Mouse (Mus musculus): Measurements from ENCODE around the gene Exosc9.
A peak's percentile ranks its signal among the peaks of the same experiment; 100 is the strongest.
"Not testable (repeated sequence)": the region's sequence is repeated elsewhere in the genome, so short reads cannot be mapped to it uniquely, and the experiment has no call there.

Exosc9 gene

DNA sequence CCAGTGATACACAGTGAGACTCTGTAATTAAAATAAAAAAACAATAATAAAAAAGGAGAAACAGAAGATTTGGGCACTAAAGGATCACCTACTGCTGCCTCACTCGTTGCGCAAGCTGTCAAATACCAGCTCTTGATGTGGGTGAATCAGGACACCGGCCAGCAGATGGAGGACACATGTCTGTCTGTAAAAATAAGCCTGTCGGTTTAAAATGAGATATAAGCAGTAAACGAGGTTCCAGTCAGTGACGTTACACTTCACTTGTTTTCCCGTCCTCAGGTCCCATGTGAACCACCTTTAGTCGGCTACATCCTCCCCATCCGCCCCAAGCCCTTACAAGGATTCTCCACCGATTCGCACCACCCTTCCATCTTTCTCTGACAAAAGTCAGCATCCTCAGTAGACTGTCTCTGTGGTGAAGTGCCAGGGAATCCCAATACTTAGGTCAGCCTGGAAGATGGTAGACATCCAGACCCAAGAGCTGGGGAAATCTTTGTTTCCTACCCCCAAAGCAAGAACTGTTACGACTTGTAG is 488 bp upstream of the Exosc9 start:
- no peak for DNase-seq (ENCODE audit: low spot score in 2 of 2)

DNA sequence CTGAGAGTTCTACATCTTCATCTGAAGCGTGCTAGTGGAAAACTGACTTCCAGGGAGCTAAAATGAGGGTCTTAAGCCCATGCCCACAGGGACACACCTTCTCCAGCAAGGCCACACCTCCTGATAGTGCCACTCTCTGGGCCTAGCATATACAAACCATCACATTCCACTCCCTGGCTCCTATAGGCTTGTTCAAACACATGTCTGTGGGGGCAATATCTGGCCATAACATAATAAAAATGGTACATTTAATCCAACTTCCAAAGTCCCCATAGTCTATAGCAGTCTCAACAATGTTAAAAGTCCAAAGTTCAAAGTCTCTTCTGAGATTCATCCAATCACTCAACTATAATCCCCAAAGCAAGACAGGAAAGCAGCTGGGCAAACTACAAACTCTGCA is 5.2 kb downstream of the Exosc9 start:
- DNase-seq (ENCODE audit: low spot score in 2 of 2) = no peak

DNA sequence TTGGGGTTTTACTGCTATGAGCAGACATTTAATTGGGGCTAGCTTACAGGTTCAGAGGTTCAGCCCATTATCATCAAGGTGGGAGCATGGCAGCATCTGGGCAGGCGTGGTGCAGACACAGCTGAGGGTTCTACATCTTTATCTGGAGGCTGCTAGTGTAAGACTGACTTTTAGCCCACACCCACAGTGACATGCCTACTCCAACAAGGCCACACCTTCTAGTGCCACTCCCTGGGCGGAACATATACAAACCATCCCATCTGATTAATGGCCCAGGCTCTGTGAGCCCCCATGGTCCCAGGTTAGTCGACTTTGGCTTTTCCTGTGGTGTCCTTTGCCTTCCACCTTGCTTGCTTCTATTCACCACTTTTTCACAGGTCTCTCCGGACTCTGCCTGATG is 7.2 kb downstream of the Exosc9 start:
- DNase-seq (ENCODE audit: low spot score in 2 of 2) = peak in 1 of 2 experiments; percentile 9

DNA sequence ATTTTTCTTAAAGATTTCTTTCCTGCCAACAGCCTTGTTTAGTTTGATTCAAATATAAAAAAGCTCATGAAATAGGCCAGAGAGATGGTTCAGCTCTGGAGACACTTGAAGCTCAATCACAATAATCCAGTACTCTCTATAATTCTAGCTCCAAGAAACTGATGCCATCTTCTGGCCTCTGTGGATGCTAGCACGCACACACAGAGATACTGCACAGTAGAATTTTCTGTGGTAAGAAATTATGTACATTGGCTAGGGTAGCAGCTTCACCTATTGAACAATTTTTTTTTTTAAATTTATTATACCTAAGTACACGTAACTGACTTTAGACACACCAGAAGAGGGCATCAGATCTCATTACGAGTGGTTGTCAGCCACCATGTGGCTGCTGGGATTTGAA is 11.3 kb downstream of the Exosc9 start:
- DNase-seq (ENCODE audit: low spot score in 2 of 2) = no peak

DNA sequence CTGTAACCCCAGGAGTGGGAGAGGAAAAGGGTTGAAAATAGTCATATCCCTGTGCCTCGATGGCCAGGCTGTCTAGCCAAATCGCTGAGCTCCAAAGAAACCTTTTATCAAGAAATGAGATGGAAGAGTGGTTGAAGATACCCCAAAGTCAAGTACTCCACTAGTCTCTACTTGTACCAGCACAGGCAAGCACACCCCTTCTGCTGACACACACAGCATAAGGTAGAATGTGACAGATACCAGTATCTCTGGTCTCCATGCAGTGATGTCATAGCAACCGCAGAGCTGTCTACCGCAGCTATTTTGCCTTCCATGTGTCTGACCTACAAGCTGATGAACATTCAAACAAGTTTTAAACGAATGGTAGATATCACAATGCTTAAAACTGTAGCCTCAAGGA is 17.4 kb downstream of the Exosc9 start:
- DNase-seq (ENCODE audit: low spot score in 2 of 2) = peak in 1 of 2 experiments; percentile 19

DNA sequence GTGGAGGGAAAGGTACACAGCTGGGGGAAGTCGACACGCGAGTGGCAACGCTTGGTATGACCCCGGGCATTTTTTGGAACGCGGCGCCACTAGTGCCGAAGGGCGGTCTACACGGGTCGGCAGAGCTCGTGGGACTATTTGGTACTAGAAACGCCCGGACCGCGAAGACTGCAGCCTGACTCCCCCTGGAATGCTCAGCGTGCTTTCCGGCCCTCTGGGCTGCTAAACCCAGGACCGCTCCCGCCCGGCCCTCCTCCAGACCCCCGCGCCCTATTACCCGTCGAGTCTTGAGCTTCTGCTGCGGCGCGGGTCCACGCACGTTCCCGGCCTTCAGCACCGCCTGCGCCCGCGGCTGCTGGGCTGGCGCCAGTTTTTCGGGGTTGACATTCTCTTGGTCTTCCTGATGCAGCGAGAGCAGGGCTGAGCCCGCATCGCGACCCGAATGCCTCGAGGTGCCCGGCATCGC is 19.0 kb downstream of the Exosc9 start:
- DNase-seq (ENCODE audit: low spot score in 2 of 2) = no peak

DNA sequence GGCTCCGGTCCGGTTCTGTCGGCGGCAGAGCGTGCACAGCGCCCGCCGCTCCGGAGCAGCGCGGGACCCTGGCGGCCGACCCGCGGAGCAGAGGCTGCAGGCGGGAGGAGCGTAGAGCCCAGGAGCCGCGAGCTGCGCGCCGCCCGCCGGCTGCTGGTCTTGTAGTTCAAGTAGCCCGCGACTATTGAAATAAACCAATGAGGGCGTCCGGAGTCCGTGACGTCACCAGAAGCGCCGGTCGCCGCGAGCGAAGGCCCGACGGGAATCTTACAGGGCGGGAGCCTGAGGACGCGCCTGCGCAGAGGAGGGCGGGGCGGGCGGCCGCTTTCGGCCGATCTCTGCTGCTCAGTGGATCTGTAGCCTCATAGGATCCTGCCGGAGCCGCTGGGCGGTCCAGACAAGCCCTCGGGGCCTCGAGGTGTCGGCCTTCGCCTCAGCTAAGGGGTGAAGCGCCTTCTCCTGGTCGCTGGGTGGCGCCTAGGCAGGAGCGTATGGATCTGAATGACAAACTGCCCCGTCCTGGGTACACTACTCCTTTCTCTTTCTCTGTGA is 19.5 kb downstream of the Exosc9 start, which contains the start of gene Ccna2:
Gene Ccna2 (minus strand): TSS at position 324 of the 552 bp plus-strand sequence.
- DNase-seq (ENCODE audit: low spot score in 2 of 2) = peak; percentile 98

DNA sequence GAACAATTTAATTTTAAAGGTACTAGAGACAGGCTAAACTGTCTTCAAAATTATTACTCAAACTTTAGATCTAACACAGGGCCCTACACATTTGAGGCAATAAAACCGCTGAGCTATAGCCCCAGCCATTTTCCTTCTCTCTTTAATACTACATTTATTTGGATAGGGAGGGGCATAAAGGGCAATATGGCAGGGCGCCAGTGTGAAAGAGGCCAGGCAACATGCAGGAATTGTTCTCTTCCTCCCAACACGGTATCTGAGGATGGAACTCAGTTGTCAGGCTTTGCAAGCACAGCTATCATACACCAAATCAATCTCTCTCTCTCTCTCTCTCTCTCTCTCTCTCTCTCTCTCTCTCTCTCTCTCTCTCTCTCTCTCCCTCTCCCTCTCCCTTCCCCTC is 46.4 kb downstream of the Exosc9 start:
- no peak for DNase-seq (ENCODE audit: low spot score in 2 of 2)

DNA sequence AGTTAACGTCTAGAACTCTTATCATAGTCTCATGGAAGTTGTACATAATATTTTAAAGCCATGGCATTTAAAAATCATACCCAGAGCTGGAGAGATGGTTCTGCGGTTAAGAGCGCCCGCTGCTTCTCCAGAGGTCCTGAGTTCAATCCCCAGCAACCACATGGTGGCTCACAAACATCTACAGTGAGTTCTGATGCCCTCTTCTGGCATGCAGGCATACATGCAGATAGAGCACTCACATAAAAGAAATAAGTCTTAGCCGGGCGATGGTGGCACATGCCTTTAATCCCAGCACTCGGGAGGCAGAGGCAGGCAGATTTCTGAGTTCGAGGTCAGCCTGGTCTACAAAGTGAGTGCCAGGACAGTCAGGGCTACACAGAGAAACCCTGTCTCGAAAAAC is 47.4 kb downstream of the Exosc9 start:
- DNase-seq (ENCODE audit: low spot score in 2 of 2) = not testable (repeated sequence)

DNA sequence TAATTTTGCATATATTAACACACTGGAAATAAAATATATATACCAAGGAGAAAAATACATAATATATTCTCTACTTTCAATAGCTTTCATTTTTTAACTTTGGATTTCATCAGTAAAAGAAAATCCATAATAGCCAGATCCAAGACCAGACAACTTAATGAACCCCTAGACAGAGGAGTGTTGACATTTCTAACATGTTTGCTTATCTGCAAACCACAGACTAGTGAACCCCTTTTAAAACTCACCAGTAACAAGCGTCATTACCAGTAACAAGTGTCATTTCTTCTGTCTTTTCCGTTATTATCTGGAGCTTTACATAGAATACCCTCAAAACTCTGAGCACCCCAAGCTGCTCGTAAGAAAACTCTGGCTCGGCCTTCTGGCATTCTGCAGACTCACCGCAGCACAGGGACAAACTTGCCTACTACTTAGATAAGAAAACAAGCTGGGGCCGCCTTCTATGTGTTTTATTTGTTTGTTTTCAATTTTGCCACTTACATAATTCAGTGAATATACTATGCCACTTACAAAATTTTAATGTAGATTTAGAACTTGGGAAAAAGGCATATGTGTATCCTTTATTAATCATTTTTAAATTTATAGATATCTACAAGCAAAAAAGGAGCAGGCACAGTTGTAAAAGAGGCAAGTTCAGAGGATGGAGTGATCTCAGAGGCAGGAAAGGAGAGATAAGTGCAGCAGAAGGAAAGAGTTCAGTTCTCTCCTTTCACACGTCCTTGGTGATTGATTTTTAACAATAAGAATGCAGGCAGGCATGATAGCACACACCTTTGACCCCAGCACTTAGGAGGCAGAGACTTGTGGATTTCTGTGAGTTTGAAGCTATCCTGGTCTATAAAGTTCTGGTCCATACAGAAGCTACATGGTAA is 53.7 kb downstream of the Exosc9 start:
- DNase-seq (ENCODE audit: low spot score in 2 of 2) = no peak

DNA sequence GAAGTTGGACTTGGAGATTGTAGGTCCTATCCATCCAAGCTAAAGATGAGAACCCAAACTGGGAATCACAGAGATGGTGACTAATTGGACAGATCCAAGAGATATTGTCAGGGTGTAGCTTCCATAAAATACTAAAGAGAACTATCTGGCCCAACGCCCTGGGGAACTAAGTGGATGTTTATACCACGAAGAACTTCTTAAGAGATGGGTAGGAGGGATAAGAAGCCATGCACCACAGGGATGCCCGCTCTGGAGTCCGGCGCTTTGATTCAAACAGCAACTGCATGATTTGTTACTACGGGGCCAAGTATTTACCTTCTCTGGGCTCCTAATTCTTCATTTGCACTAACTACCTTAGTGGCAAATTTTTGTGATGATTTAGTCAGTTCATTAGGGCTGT is 60.3 kb downstream of the Exosc9 start:
- no peak for DNase-seq (ENCODE audit: low spot score in 2 of 2)

DNA sequence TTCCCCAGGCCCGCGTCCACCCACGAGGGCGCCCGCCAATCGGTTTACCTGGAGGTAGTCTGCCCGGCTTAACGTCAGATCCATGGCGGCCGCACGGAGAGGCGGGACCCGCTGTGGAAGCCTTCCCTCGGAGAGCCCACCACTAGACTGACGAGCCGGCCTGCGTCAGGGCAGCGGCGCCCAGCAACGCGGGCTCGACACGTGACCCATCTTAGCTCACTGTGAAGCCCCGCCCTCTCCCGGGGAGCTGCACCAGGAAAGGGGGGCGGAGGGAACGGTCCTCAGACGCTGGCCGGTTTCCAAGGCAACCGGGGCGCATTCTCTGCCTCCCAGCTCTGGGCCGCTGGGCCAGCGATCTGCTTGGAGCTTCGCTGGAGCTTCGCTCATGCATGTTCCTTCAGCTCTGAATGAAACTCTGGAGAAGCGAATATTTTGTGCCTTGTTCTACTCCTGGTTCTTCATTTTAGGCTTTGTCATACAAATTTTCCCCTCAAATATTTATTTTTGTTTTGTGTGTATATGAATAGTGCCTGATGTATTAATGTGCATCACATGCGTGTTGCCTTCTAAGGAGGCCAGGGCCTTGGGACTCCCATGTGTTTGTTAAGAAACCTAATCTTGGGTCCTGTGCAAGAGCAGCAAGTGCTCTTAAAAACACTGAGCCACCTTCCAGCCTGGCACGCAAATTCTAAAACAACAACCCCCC is 60.9 kb downstream of the Exosc9 start, which contains the start of gene Bbs7:
Gene Bbs7 (minus strand): TSS at position 276 of the 706 bp plus-strand sequence.
- peak; percentile 79 to 81 for DNase-seq (ENCODE audit: low spot score in 2 of 2)

DNA sequence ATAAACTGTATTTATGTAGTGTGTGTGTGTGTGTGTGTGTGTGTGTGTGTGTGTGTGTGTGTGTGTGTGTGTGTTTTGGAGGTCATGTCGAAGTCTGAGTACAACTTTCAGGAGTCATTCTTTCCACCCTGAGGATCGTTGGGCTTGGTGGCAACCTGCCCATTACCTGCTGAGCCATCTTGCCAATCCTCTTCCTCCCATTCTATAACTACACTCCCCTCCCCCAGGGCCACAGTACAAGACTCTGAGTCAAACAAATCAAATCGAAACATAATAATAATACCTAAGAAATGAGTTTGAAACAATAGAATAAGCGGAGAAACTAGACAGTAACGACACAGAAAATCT is 61.5 kb downstream of the Exosc9 start:
- no peak for DNase-seq (ENCODE audit: low spot score in 2 of 2)
